Mouse (Mus musculus) bone marrow macrophage, adult 2 months (primary cell): ENCODE measurements at regions not wholly inside any gene's neighbourhood (a gene's known extent, or its start where the extent isn't known, plus 50 kb on each side); places are given as distances from the start of the nearest gene placed in this dataset.
A peak's percentile ranks its signal among the peaks of the same experiment; 100 is the strongest.
"Not testable (repeated sequence)": the region's sequence is repeated elsewhere in the genome, so short reads cannot be mapped to it uniquely, and the experiment has no call there.

Source experiments
- H3K27ac ChIP-seq: 2 replicates; pipeline ENCODE4 v1.5.1; 2012; ENCODE audit warnings: low read depth, low read length; ENCODE audit not compliant: insufficient read depth
- H3K4me1 ChIP-seq: 2 replicates; pipeline ENCODE4 v1.6.1; 2012; ENCODE audit warnings: low read length; ENCODE audit not compliant: control insufficient read depth, insufficient read depth
- H3K4me3 ChIP-seq: 2 replicates; pipeline ENCODE4 v1.5.1; 2012; ENCODE audit warnings: mild to moderate bottlenecking, low read length, moderate library complexity; ENCODE audit not compliant: insufficient read depth
- CTCF ChIP-seq: IDR thresholded peaks from 2 replicates; pipeline ENCODE4 v1.5.1; 2012; ENCODE audit warnings: low read depth, mild to moderate bottlenecking, low read length, moderate library complexity
- POLR2A ChIP-seq: IDR thresholded peaks from 2 replicates; pipeline ENCODE4 v1.6.1; 2012; ENCODE audit warnings: mild to moderate bottlenecking, low read depth, low read length, borderline replicate concordance

DNA sequence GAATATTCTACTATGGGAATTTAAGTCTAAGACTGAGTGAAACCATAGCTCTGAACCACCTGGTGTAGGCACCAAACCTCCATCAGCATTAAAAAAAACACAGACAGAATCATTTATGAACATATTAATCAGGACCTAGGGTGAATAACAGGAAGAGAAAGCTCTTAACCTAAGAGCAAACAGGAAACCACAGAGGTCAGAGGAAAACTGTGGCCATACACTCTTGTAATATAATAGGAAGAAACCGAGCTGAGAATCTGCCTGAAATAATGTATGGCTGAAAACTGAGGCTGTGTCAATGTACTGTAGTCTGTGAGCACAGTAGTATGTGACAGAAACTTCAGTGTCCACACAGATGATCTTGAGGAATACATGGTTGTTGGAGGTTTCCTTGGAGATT is 643.4 kb upstream of the Zfp386 start:
- H3K27ac ChIP-seq: no peak overlapping the region
- H3K4me3 ChIP-seq: no peak overlapping the region
- H3K4me1 ChIP-seq: peaks cover 6% of the 10 kb centered on the region
- TF ChIP-seq POLR2A (no peak), CTCF (no peak)

DNA sequence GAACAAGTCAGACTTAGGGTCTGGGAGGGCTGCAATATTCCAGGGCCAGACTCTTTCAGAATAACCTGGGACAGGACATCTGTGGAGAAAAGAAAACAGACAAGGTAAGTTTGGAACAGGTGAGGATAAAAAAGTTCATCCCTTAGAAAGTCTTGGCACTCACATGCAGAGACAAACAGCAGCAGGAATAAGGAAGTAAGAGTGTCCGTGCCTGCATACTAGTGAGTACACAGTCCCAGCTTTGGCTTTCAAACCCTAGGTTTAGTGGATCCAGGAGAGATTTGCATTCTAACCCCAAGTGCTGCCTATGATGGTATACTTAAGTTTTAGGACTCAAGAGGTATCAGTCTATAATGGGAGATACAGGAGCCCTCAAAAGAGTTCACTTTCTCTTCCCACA is 642.9 kb upstream of the Zfp386 start:
- no peak for TF ChIP-seq CTCF
- no peak for TF ChIP-seq POLR2A
- peaks cover 6% of the 10 kb centered on the region for H3K4me1 ChIP-seq
- no peak overlapping the region for H3K4me3 ChIP-seq
- H3K27ac ChIP-seq: no peak overlapping the region

DNA sequence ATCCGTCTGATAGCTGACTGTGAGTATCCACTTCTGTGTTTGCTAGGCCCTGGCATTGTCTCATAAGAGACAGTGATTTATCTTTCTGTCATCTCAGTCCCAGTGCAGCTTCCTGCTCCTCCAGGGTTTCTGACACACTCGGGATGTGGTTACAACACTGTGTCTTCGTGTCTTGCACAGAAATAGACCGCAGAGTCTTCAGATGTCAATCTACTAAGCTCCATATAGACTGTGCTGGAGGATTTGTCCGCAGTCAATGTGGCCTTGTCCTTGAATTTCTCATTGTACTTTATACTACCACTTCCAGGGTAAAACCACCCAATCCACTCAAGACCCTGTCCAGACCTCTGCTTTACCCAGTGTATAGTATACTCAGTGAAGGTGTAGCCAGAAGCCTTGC is 601.3 kb upstream of the Zfp386 start:
- not testable (repeated sequence) for H3K4me1 ChIP-seq, H3K27ac ChIP-seq, H3K4me3 ChIP-seq

DNA sequence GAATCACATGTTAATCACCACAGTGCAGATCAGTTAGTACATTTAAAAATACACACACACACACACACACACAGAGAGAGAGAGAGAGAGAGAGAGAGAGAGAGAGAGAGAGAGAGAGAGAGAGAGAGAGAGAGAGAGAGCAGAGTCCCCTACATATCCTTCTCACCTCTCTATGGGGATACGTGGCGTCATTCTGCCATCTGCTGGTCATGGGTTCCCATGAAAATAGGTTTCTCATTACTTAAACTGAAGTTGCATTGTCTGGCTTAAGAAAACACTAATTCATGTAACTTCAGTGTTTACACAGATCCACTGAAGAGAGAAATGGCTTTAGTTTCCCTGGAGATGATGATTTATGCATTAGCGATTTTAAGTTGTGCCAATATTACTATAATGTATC is 594.9 kb upstream of the Zfp386 start:
- H3K4me3 ChIP-seq, H3K27ac ChIP-seq, H3K4me1 ChIP-seq: not testable (repeated sequence)

DNA sequence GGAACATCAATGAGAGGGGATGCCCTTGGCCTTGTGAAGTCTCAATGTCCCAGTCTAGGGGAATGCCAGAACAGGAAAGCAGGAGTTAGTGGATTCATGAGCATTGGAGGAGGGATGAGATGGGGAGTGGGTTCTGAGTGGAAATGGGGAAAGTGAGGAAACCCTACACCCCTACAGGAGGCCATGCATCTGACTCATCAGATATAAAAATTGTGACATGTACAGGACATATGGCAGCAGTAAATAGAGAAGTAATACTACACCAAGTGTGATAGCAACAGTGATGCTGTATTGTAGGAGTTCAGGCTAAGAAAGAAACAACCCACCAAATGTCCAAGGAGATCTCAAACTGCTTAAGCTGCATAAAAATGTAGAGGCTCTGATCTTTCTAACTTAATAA is 582.7 kb upstream of the Zfp386 start:
- not testable (repeated sequence) for H3K4me3 ChIP-seq, H3K27ac ChIP-seq, H3K4me1 ChIP-seq

DNA sequence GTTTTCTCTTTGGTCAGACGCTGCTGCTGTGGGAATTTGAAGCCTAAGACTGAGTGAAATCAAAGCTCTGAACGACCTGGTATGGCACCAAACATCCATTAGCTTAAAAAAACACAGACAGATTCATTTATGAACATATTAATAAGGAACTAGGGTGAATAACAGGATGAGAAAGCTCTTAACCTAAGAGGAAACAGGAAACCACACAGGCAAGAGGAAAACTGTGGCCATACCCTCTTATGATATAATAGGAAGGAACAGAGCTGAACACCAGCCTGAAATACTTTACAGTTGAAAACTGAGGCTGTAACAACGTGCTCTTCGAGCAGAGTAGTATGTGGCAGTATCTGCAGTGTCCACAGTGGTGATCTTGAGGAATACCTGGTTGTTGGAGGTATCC is 579.5 kb upstream of the Zfp386 start:
- peak overlapping the region; percentile 58 for H3K27ac ChIP-seq
- H3K4me3 ChIP-seq, H3K4me1 ChIP-seq: not testable (repeated sequence)

DNA sequence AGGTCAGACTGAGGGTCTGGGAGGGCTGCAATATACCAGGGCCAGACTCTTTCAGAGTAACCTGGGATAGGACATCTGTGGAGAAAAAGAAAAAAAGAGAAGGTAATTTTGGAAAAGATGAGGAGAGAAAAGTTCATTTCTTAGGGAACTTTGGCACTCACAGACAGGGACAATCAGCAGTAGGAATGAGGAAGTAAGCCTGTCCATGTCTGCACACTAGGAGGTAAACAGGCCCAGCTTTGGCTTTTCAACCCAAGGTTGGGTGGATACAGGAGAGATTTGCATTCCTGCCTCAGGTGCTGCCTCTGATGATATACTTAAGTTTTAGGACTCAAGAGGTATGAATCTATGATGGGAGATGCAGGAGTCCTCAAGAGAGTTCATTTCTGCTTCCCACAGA is 579.0 kb upstream of the Zfp386 start:
- peak overlapping the region; percentile 58 for H3K27ac ChIP-seq
- not testable (repeated sequence) for H3K4me3 ChIP-seq, H3K4me1 ChIP-seq

DNA sequence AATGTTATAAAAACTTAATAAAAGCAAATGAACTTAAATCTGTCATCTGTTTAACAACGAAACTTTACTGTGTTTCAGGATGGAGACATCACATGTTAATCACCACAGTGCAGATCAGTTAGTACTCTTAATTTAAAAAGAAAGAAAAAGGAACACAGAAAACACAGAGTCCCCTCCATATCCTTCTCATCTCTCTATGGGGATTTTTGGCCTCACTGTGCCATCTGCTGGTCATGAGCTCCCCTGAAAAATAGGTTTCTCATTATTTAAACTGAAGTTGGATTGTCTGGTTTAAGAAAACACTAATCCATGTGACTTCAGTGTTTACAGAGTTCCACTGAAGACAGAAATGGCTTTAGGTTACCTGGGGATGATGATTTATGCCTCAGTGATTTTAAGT is 548.7 kb upstream of the Zfp386 start:
- Histone ChIP-seq H3K4me1 (no peaks in the 10 kb centered on the region), H3K27ac (no peak overlapping the region), H3K4me3 (no peak overlapping the region)
- TF ChIP-seq POLR2A (no peak), CTCF (no peak)

DNA sequence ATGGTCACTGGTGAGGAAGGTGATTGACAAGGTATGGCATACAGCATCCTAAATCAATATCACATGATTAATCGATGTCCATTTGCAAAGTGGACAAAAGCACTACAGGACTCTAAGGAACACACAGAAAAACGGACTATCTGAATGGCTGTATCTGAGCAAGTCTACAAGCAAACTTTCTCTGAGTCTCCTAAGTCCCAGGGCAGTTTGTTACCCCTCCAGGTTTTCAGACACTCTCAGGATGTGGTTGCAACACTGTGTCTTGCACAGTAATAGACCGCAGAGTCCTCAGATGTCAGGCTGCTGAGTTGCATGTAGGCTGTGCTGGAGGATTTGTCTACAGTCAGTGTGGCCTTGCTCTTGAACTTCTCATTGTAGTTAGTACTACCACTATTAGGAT is 540.2 kb upstream of the Zfp386 start:
- H3K27ac ChIP-seq, H3K4me1 ChIP-seq, H3K4me3 ChIP-seq: not testable (repeated sequence)

DNA sequence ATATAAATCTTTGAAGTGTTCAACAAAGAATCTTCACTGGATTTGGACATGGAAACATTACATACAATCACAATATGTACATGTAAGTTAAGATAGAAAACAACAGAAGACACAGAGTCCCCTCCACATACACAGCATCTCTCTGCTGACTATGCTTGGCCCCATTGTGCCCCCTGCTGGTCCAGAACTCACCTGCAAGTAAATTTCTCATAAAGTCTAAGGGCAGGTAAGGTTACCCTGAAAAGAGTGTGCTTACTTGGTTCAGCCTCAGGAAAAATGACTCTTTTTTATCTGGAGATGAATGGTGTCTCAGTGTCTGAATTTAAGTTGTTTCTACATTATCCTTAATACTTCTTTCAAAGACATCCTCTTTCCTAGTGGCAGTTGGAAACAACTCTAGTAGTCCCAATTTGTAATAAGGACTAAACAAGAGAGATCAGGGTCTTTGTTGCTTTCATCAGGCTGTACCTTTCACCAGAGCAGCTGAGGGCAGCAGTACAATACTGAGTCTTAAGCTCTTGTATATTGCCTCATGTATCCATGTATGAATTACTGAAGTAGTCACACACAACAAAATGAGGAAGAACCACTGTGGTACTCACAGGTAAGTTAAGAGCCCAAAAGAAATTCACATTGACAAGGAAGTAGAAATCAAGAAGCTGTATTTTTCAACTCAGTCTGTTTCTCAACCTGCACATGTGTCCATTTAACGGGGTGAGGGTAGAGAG is 538.7 kb upstream of the Zfp386 start:
- H3K4me3 ChIP-seq, H3K4me1 ChIP-seq, H3K27ac ChIP-seq: not testable (repeated sequence)

DNA sequence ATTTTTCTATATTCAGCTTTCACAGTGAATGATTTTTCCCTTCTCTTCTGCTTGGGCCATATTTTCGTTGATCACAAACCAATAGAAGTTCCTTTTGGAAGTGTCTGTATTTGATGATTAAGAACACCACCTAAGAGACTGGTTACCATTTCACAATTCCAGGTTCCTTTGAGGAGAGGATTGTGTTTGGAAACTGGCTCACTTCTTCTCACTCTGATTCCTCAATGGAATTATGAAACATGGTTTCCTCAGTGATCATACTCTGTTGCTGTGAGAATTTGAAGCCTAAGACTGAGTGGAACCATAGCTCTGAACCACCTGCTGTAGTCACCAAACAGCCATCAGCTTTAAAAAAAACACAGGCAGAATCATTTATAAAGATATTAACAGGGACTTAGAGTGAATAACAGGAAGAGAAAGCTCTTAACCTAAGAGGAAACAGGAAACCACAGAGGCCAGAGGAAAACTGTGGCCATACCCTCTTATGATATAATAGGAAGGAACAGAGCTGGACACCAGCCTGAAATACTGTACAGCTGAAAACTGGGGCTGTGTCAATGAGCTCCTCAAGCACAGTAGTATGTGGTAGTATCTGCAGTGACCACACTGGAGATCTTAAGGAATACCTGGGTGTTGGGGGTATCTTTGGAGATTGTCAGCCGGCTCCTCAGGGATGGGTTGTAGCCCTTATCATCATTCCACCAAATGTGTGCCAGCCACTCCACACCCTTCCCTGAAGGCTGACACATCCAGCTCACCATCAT is 528.6 kb upstream of the Zfp386 start:
- H3K27ac ChIP-seq: peak overlapping the region; percentile 3; the same call in 1 of the 2 replicates
- H3K4me3 ChIP-seq, H3K4me1 ChIP-seq: not testable (repeated sequence)
